Mouse (Mus musculus): ENCODE measurements at regions not wholly inside any gene's neighbourhood (a gene's known extent, or its start where the extent isn't known, plus 50 kb on each side); places are given as distances from the start of the nearest gene placed in this dataset.
A peak's percentile ranks its signal among the peaks of the same experiment; 100 is the strongest.

GRCm38 (mm10) chr12:79934091-79934490 is 178.7 kb downstream of the Zfp36l1 start:
- Histone ChIP-seq H3K36me3 (no peaks in the 10 kb centered on the region), H3K27me3 (ENCODE audit: insufficient read depth, poor library complexity, severe bottlenecking) (no peaks in the 10 kb centered on the region), H3K4me3 (no peak overlapping the region), H3K9me3 (no peaks in the 10 kb centered on the region), H3K27ac (peak overlapping the region; percentile 72; the same call in 1 of the 2 replicates), H3K4me1 (peaks cover 56% of the 10 kb centered on the region)
- DNase-seq (ENCODE audit: low spot score) = peak; percentile 82
- 25% methylated on average over 7 of the region's 7 CpGs for WGBS

- WGBS = 84% methylated on average over 7 of the region's 7 CpGs
- no peaks in the 10 kb centered on the region for H3K36me3 ChIP-seq
- 0 out of 2 replicates have a peak overlapping the region, but pooled peaks have one; percentile 16 for H3K27ac ChIP-seq
- H3K4me3 ChIP-seq = no peak overlapping the region
- peaks cover 64% of the 10 kb centered on the region for H3K4me1 ChIP-seq
- H3K9me3 ChIP-seq = no peaks in the 10 kb centered on the region
- DNase-seq (ENCODE audit: low spot score) = no peak
- H3K27me3 ChIP-seq (ENCODE audit: insufficient read depth, poor library complexity, severe bottlenecking) = no peaks in the 10 kb centered on the region
Observed at GRCm38 (mm10) chr12:79932905-79933304, 179.9 kb downstream of the Zfp36l1 start.

- WGBS = 54% methylated on average over 5 of the region's 5 CpGs
- Histone ChIP-seq H3K27ac (peak overlapping the region; percentile 70), H3K27me3 (ENCODE audit: insufficient read depth, poor library complexity, severe bottlenecking) (no peaks in the 10 kb centered on the region), H3K4me1 (peaks cover 63% of the 10 kb centered on the region), H3K4me3 (no peak overlapping the region), H3K9me3 (no peaks in the 10 kb centered on the region), H3K36me3 (no peaks in the 10 kb centered on the region)
- no peak for DNase-seq (ENCODE audit: low spot score)
Observed at GRCm38 (mm10) chr12:79931455-79931854, 181.4 kb downstream of the Zfp36l1 start.

GRCm38 (mm10) chr12:79929846-79930245 is 183.0 kb downstream of the Zfp36l1 start:
- H3K36me3 ChIP-seq = no peaks in the 10 kb centered on the region
- peaks cover 73% of the 10 kb centered on the region for H3K4me1 ChIP-seq

GRCm38 (mm10) chr12:79928739-79929380 is 184.0 kb downstream of the Zfp36l1 start:
- WGBS = 42% methylated on average over 6 of the region's 6 CpGs
- H3K9me3 ChIP-seq = no peaks in the 10 kb centered on the region
- peak overlapping the region; percentile 77 for H3K27ac ChIP-seq
- no peaks in the 10 kb centered on the region for H3K36me3 ChIP-seq
- no peaks in the 10 kb centered on the region for H3K27me3 ChIP-seq (ENCODE audit: insufficient read depth, poor library complexity, severe bottlenecking)
- no peak for DNase-seq (ENCODE audit: low spot score)
- H3K4me3 ChIP-seq = no peak overlapping the region
- peaks cover 70% of the 10 kb centered on the region for H3K4me1 ChIP-seq

More at GRCm38 (mm10) chr12:79929846-79930245, 183.0 kb downstream of the Zfp36l1 start:
- no peak for DNase-seq (ENCODE audit: low spot score)
- Histone ChIP-seq H3K27ac (peak overlapping the region; percentile 77), H3K9me3 (no peaks in the 10 kb centered on the region), H3K27me3 (ENCODE audit: insufficient read depth, poor library complexity, severe bottlenecking) (no peaks in the 10 kb centered on the region), H3K4me3 (no peak overlapping the region)
- 76% methylated on average over 6 of the region's 6 CpGs for WGBS

GRCm38 (mm10) chr12:79928298-79928697 is 184.5 kb downstream of the Zfp36l1 start:
- 43% methylated on average over 4 of the region's 4 CpGs for WGBS
- Histone ChIP-seq H3K9me3 (no peaks in the 10 kb centered on the region), H3K27me3 (ENCODE audit: insufficient read depth, poor library complexity, severe bottlenecking) (no peaks in the 10 kb centered on the region), H3K27ac (peak overlapping the region; percentile 77), H3K36me3 (no peaks in the 10 kb centered on the region), H3K4me1 (peaks cover 70% of the 10 kb centered on the region), H3K4me3 (no peak overlapping the region)
- no peak for DNase-seq (ENCODE audit: low spot score)

- Histone ChIP-seq H3K4me1 (peaks cover 68% of the 10 kb centered on the region), H3K36me3 (no peaks in the 10 kb centered on the region), H3K27me3 (ENCODE audit: insufficient read depth, poor library complexity, severe bottlenecking) (no peaks in the 10 kb centered on the region), H3K9me3 (no peaks in the 10 kb centered on the region), H3K4me3 (0 out of 2 replicates have a peak overlapping the region, but pooled peaks have one; percentile 5), H3K27ac (peak overlapping the region; percentile 90)
- WGBS = 29% methylated on average over 6 of the region's 6 CpGs
- no peak for DNase-seq (ENCODE audit: low spot score)
Observed at GRCm38 (mm10) chr12:79925704-79926588, 186.9 kb downstream of the Zfp36l1 start.

GRCm38 (mm10) chr12:79924921-79925703 is 187.7 kb downstream of the Zfp36l1 start:
- no peaks in the 10 kb centered on the region for H3K27me3 ChIP-seq (ENCODE audit: insufficient read depth, poor library complexity, severe bottlenecking)
- no peaks in the 10 kb centered on the region for H3K9me3 ChIP-seq
- 9% methylated on average over 16 of the region's 16 CpGs for WGBS
- peak overlapping the region; percentile 5; the same call in 1 of the 2 replicates for H3K4me3 ChIP-seq
- H3K27ac ChIP-seq = peak overlapping the region; percentile 90
- no peaks in the 10 kb centered on the region for H3K36me3 ChIP-seq
- DNase-seq (ENCODE audit: low spot score) = no peak
- peaks cover 69% of the 10 kb centered on the region for H3K4me1 ChIP-seq

- 76% methylated on average over 6 of the region's 6 CpGs for WGBS
- no peaks in the 10 kb centered on the region for H3K9me3 ChIP-seq
- no peak for DNase-seq (ENCODE audit: low spot score)
- peak overlapping the region; percentile 38 for H3K27ac ChIP-seq
- H3K36me3 ChIP-seq = no peaks in the 10 kb centered on the region
- no peaks in the 10 kb centered on the region for H3K27me3 ChIP-seq (ENCODE audit: insufficient read depth, poor library complexity, severe bottlenecking)
- H3K4me1 ChIP-seq = peaks cover 58% of the 10 kb centered on the region
- no peak overlapping the region for H3K4me3 ChIP-seq
Observed at GRCm38 (mm10) chr12:79923811-79924210, 189.0 kb downstream of the Zfp36l1 start.

GRCm38 (mm10) chr12:79921786-79922185 is 191.0 kb downstream of the Zfp36l1 start:
- H3K4me3 ChIP-seq = no peak overlapping the region
- WGBS = 54% methylated on average over 5 of the region's 5 CpGs
- peak overlapping the region; percentile 59; the same call in 1 of the 2 replicates for H3K27ac ChIP-seq
- DNase-seq (ENCODE audit: low spot score) = no peak
- H3K36me3 ChIP-seq = no peaks in the 10 kb centered on the region
- H3K4me1 ChIP-seq = peaks cover 53% of the 10 kb centered on the region
- no peaks in the 10 kb centered on the region for H3K27me3 ChIP-seq (ENCODE audit: insufficient read depth, poor library complexity, severe bottlenecking)
- H3K9me3 ChIP-seq = no peaks in the 10 kb centered on the region

- 90% methylated on average over 5 of the region's 5 CpGs for WGBS
- H3K27ac ChIP-seq = no peak overlapping the region
Observed at GRCm38 (mm10) chr12:79918983-79919382, 193.8 kb downstream of the Zfp36l1 start.

GRCm38 (mm10) chr12:79917634-79918289 is 195.1 kb downstream of the Zfp36l1 start:
- H3K27ac ChIP-seq = peak overlapping the region; percentile 76

More at GRCm38 (mm10) chr12:79918983-79919382, 193.8 kb downstream of the Zfp36l1 start:
- Histone ChIP-seq H3K27me3 (ENCODE audit: insufficient read depth, poor library complexity, severe bottlenecking) (no peaks in the 10 kb centered on the region), H3K36me3 (no peaks in the 10 kb centered on the region), H3K4me1 (peaks cover 30% of the 10 kb centered on the region), H3K4me3 (no peak overlapping the region), H3K9me3 (no peaks in the 10 kb centered on the region)
- DNase-seq (ENCODE audit: low spot score) = no peak

More at GRCm38 (mm10) chr12:79917634-79918289, 195.1 kb downstream of the Zfp36l1 start:
- Histone ChIP-seq H3K9me3 (no peaks in the 10 kb centered on the region), H3K4me1 (peaks cover 24% of the 10 kb centered on the region), H3K27me3 (ENCODE audit: insufficient read depth, poor library complexity, severe bottlenecking) (no peaks in the 10 kb centered on the region), H3K36me3 (no peaks in the 10 kb centered on the region), H3K4me3 (no peak overlapping the region)
- WGBS = 48% methylated on average over 10 of the region's 10 CpGs
- DNase-seq (ENCODE audit: low spot score) = no peak
